Mouse (Mus musculus) hindbrain, postnatal 0 days (tissue): Measurements from ENCODE around the gene Ahnak2. TPM values are rescaled to one million over a fixed set of nuclear protein-coding genes. Genes with fewer than 3 reads are reported as not detected.

Source experiments
- ATAC-seq: fragments of 200-750 bp; cut with Nextera tagmentation; 2 replicates; pipeline ENCODE4 v1.8.0; 2017; ENCODE audit warnings: mild to moderate bottlenecking, moderate TSS enrichment, moderate library complexity
- DNase-seq: peaks from one replicate; pipeline ENCODE4 v3.0.0-alpha.2; 2015; ENCODE audit warnings: low spot score
- H3K27ac ChIP-seq: fragments of 300-500 bp; sonication (generic); 2 replicates; pipeline ENCODE4 v1.5.1; 2014; ENCODE audit warnings: mild to moderate bottlenecking
- H3K27me3 ChIP-seq: fragments of 300-500 bp; sonication (generic); 2 replicates; pipeline ENCODE4 v1.6.1; 2014; ENCODE audit warnings: low read length, mixed read lengths; ENCODE audit not compliant: insufficient read depth
- H3K36me3 ChIP-seq: fragments of 300-500 bp; sonication (generic); 2 replicates; pipeline ENCODE4 v1.6.1; 2014; ENCODE audit warnings: low read length, mixed read lengths; ENCODE audit not compliant: insufficient read depth
- H3K4me1 ChIP-seq: fragments of 300-500 bp; sonication (generic); 2 replicates; pipeline ENCODE4 v1.6.1; 2014; ENCODE audit warnings: antibody characterized with exemption, low read length, mixed read lengths; ENCODE audit not compliant: insufficient read depth
- H3K4me2 ChIP-seq: fragments of 300-500 bp; sonication (generic); 2 replicates; pipeline ENCODE4 v1.6.1; 2014; ENCODE audit warnings: low read depth, mild to moderate bottlenecking, low read length, moderate library complexity, mixed read lengths
- H3K4me3 ChIP-seq: fragments of 300-500 bp; sonication (generic); 2 replicates; pipeline ENCODE4 v1.5.1; 2014; ENCODE audit warnings: low read length
- H3K9ac ChIP-seq: fragments of 300-500 bp; sonication (generic); replicated peaks from 2 replicates; pipeline ENCODE4 v1.6.1; 2014; ENCODE audit warnings: mild to moderate bottlenecking, low read length, moderate library complexity, mixed read lengths
- H3K9me3 ChIP-seq: fragments of 300-500 bp; sonication (generic); 2 replicates; pipeline ENCODE4 v1.6.1; 2016; ENCODE audit warnings: low read length, mixed read lengths
- CTCF ChIP-seq: IDR thresholded peaks from 2 replicates; pipeline ENCODE4 v1.5.1; 2016; ENCODE audit warnings: antibody characterized with exemption, control low read depth, low read depth
- WGBS: fragments of 180-500 bp; shearing (Covaris S2); extraction: QIAGEN DNeasy Blood & Tissue Kit; methylation state at CpG from one replicate; pipeline ENCODE4 v1.1.7; 2014; 5-methylcytosine and 5-hydroxymethylcytosine counted together
- polyA plus RNA-seq: library from polyadenylated mRNA; unstranded; fragments of >200 nt; fragmentation: Nextera tagmentation; extraction: Ambion mirVana; gene quantifications from 2 replicates; pipeline ENCODE4 v1.2.1, GENCODE M21; 2015
- total RNA-seq: library from RNA; depleted of rRNA; stranded (reverse); fragments of >200 nt; gene quantifications from 2 replicates; pipeline ENCODE4 v1.2.3, GENCODE M21; 2014

Ahnak2 gene
- total and polyA plus RNA-seq, 2 experiments from 2014 or later: 3.3 to 7.7 TPM

DNA sequence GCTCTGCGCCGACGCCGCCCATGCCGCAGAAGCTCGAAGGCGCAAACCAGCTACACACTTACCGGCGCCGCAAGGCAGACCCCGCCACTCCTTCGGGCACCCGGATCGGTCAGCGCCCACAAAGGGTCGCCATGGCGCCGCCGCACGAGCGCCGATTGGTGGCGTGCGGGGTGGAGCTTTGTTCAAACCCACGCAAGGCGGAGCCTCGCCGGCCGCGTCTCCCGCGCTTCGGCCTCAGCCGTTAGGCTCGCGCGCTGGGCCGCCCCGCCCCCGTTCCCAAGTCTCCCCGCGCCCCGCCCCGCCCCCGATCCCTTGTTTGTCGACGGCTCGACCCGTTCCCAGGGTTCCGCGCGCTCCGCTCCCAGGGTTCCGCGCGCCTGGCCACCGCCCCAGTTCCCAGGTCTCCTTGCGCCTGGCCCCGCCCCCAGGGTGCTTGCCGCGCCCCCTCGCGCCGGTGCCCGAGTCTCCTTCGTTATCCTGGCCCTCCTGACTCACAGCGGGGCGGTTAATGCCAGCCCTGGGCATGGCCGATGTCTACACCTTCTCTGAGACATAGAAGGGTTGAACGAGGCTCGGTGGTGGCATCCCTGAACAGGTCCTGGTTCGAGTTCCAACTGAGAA lies 26.9 kb upstream of the Ahnak2 start, which contains the start of gene Cdca4:
Cdca4 (minus strand) TSS at position 180 of the 621 bp plus-strand sequence.
- WGBS: 2% methylated on average over 36 of the region's 72 CpGs
- 0 out of 2 replicates have a peak, but pooled peaks have one; percentile 12 for TF ChIP-seq CTCF
- DNase-seq: peak; percentile 99

GRCm38 (mm10) chr12:112828501-112829243 lies 26.2 kb upstream of the Ahnak2 start:
- 0 out of 2 replicates have a peak, but pooled peaks have one; percentile 6 for TF ChIP-seq CTCF
- WGBS: 5% methylated on average over 42 of the region's 51 CpGs
- H3K36me3 ChIP-seq: 0 out of 2 replicates have a peak, but pooled peaks cover 4% of the 10 kb centered on the region
- H3K4me3 ChIP-seq: peak overlapping the region; percentile 74
- no peaks in the 10 kb centered on the region for H3K9me3 ChIP-seq
- ATAC-seq (peak; percentile 79), DNase-seq (no peak)
- peaks cover 17% of the 10 kb centered on the region for H3K4me1 ChIP-seq
- H3K27me3 ChIP-seq: no peaks in the 10 kb centered on the region
- H3K4me2 ChIP-seq: peak overlapping the region; percentile 67
- peak overlapping the region; percentile 90 for H3K27ac ChIP-seq
- peak overlapping the region; percentile 85 for H3K9ac ChIP-seq

More for the DNA sequence above, 26.9 kb upstream of the Ahnak2 start, which contains the start of gene Cdca4:
- Histone ChIP-seq H3K4me3 (peak within 1 kb of the TSS; percentile 74), H3K27ac (peak within 1 kb of the TSS; percentile 90), H3K9me3 (no peaks in the 10 kb centered on the region), H3K36me3 (0 out of 2 replicates have a peak, but pooled peaks cover 4% of the 10 kb centered on the region), H3K9ac (peak within 1 kb of the TSS; percentile 85), H3K4me2 (peak within 1 kb of the TSS; percentile 87), H3K27me3 (no peaks in the 10 kb centered on the region), H3K4me1 (peaks cover 17% of the 10 kb centered on the region)
- peak; percentile 98 for ATAC-seq

GRCm38 (mm10) chr12:112825901-112826300 lies 23.4 kb upstream of the Ahnak2 start:
- 89% methylated on average over 5 of the region's 5 CpGs for WGBS
- TF ChIP-seq CTCF: no peak
- no peaks in the 10 kb centered on the region for H3K27me3 ChIP-seq
- no peak for ATAC-seq
- DNase-seq: no peak
- H3K9me3 ChIP-seq: no peaks in the 10 kb centered on the region
- H3K4me2 ChIP-seq: no peak overlapping the region
- H3K27ac ChIP-seq: no peak overlapping the region
- H3K9ac ChIP-seq: no peak overlapping the region
- H3K36me3 ChIP-seq: peaks cover 10% of the 10 kb centered on the region; the same call in 1 of the 2 replicates
- H3K4me3 ChIP-seq: no peak overlapping the region
- peaks cover 17% of the 10 kb centered on the region for H3K4me1 ChIP-seq

GRCm38 (mm10) chr12:112823221-112823620 lies 20.8 kb upstream of the Ahnak2 start:
- no peak for TF ChIP-seq CTCF
- Histone ChIP-seq H3K4me1 (peaks cover 10% of the 10 kb centered on the region), H3K4me3 (no peak overlapping the region), H3K27me3 (no peaks in the 10 kb centered on the region), H3K27ac (no peak overlapping the region), H3K9me3 (no peaks in the 10 kb centered on the region), H3K36me3 (peaks cover 25% of the 10 kb centered on the region), H3K9ac (no peak overlapping the region), H3K4me2 (no peak overlapping the region)
- DNase-seq (no peak), ATAC-seq (no peak)
- 80% methylated on average over 4 of the region's 4 CpGs for WGBS

DNA sequence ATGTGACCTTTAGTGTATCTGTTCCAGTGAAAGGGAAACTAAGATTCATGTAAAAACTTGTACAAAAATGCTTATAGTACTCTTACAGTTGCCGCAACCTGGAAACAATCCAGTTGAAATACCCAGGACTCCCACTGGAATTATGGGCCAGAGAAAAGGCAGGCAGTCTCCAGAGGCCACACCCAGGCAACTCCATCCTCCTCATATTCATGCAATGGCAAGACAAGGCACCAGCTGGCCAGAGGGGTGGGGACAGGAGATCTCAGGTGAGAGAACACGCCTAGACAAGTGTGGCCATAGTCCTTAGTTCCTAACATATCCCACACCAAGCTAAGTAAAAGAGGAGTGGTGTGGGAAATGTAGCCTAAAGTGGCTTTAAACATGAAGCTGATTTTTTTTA lies 20.2 kb upstream of the Ahnak2 start:
- H3K4me1 ChIP-seq: peaks cover 5% of the 10 kb centered on the region
- peaks cover 29% of the 10 kb centered on the region for H3K36me3 ChIP-seq
- ATAC-seq (no peak), DNase-seq (no peak)
- H3K4me3 ChIP-seq: no peak overlapping the region
- WGBS: 75% methylated on average over 2 of the region's 2 CpGs
- no peak for TF ChIP-seq CTCF
- no peak overlapping the region for H3K4me2 ChIP-seq
- no peak overlapping the region for H3K9ac ChIP-seq
- no peaks in the 10 kb centered on the region for H3K27me3 ChIP-seq
- no peaks in the 10 kb centered on the region for H3K9me3 ChIP-seq
- H3K27ac ChIP-seq: no peak overlapping the region

- H3K4me2 ChIP-seq: no peak overlapping the region
- no peak overlapping the region for H3K9ac ChIP-seq
- no peak for TF ChIP-seq CTCF
- 84% methylated on average over 4 of the region's 4 CpGs for WGBS
- no peak overlapping the region for H3K4me3 ChIP-seq
- peaks cover 29% of the 10 kb centered on the region for H3K36me3 ChIP-seq
- no peaks in the 10 kb centered on the region for H3K9me3 ChIP-seq
- no peak for ATAC-seq
- DNase-seq: no peak
- H3K4me1 ChIP-seq: no peaks in the 10 kb centered on the region
- no peak overlapping the region for H3K27ac ChIP-seq
- H3K27me3 ChIP-seq: no peaks in the 10 kb centered on the region
Observed at GRCm38 (mm10) chr12:112821974-112822373, 19.5 kb upstream of the Ahnak2 start.
